Mouse (Mus musculus): ENCODE results near the gene Psg17. TPM values are rescaled to one million over a fixed set of nuclear protein-coding genes. Genes with fewer than 3 reads are reported as not detected.
"Not testable (repeated sequence)": the region's sequence is repeated elsewhere in the genome, so short reads cannot be mapped to it uniquely, and the experiment has no call there.

The Psg17 gene
- 0.09 TPM in 2 replicates for polyA plus RNA-seq (2012; rRNA removed)

DNA sequence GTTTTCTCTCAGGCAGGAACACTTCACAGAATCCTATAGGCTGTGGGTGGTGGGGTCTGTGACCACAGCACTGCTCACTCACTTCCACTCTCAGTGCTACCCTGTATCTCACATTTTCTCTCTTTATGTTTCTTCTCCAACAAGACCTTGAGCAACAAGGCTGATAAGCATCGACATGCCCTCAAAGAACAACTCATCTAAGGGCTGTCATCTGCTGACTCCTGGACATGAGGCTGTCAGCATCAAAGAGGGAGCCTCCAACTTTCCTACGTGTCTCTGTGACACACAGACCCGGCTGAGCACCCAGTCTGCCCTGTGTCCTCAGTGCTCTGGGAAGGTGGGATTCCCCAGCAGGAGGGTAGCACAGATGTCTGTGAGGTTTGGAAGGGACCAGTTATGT lies at the start of gene Psg17:
Psg17 (minus strand) TSS at position 101 of the 400 bp plus-strand sequence.
- Histone ChIP-seq H3K27ac (ENCODE audit: control insufficient read depth, insufficient read depth, low read length) (no peak within 1 kb of the TSS), H3K4me3 (ENCODE audit: control insufficient read depth, insufficient read depth, low read length) (no peak within 1 kb of the TSS), H3K36me3 (ENCODE audit: control insufficient read depth, insufficient read depth, low read length) (no peaks in the 10 kb centered on the region), H3K27me3 (ENCODE audit: control insufficient read depth, insufficient read depth, low read length) (no peaks in the 10 kb centered on the region), H3K4me1 (replicated peaks; ENCODE audit: control insufficient read depth, insufficient read depth, low read length) (no peaks in the 10 kb centered on the region)
- TF ChIP-seq CTCF (IDR thresholded peaks at IDR 0.05; ENCODE audit: borderline replicate concordance, control insufficient read depth, extremely low read depth, insufficient read depth, low read length, poor library complexity) = no peak
- TF ChIP-seq POLR2A (IDR thresholded peaks at IDR 0.05; ENCODE audit: control insufficient read depth, extremely low read depth, insufficient read depth, low read length, poor library complexity) = no peak
- WGBS = 65% methylated on average over 3 of the region's 3 CpGs
- no peak for DNase-seq

DNA sequence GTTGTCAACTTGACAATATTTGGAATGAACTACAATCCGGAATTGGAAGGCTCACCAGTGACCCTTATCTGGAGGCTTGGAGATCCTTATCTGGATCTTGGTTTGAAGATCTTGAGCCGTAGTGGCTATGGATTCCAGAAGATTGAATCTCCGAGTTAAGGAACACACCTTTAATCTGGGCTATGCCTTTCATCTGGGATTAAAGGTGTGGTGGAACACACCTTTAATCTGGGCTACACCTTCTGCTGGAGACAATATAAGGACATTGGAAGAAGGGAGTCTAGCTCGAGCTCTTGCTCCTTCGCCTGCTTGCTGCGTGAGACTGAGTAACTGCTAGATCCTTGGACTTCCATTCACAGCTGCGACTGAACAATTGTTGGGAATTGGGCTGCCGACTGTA lies 49.6 kb upstream of the Psg17 start, which contains the start of gene Pglyrp1:
Pglyrp1 (plus strand) TSS at position 301 of the 400 bp plus-strand sequence.
- H3K27ac ChIP-seq (ENCODE audit: control insufficient read depth, insufficient read depth, low read length); DNase-seq; H3K4me1 ChIP-seq (replicated peaks; ENCODE audit: control insufficient read depth, insufficient read depth, low read length); H3K36me3 ChIP-seq (ENCODE audit: control insufficient read depth, insufficient read depth, low read length); H3K4me3 ChIP-seq (ENCODE audit: control insufficient read depth, insufficient read depth, low read length); H3K27me3 ChIP-seq (ENCODE audit: control insufficient read depth, insufficient read depth, low read length): not testable (repeated sequence)
- 86% methylated on average over 1 of the region's 8 CpGs for WGBS

DNA sequence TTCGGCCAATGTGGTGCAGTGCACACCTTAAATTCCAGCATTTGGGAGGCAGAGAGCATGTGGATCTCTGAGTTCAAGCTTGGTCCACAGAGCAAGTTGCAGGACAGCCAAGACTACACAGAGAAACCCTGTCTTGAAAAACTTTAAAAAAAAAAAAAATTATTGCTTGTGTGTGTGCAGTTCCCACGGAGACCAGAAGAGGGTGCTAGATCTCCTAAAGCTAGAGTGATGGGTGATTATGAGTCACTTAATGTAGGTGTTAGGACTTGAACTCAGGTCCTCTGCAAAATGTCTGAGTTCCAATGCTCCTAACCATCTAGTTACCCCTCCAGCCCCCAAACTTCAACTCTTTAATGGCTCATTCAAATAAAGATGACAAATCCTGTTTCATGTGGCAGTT lies 47.1 kb upstream of the Psg17 start:
- TF ChIP-seq CTCF (IDR thresholded peaks at IDR 0.05; ENCODE audit: borderline replicate concordance, control insufficient read depth, extremely low read depth, insufficient read depth, low read length, poor library complexity) = no peak
- TF ChIP-seq POLR2A (IDR thresholded peaks at IDR 0.05; ENCODE audit: control insufficient read depth, extremely low read depth, insufficient read depth, low read length, poor library complexity) = no peak
- Histone ChIP-seq H3K4me1 (replicated peaks; ENCODE audit: control insufficient read depth, insufficient read depth, low read length) (no peaks in the 10 kb centered on the region), H3K36me3 (ENCODE audit: control insufficient read depth, insufficient read depth, low read length) (no peaks in the 10 kb centered on the region), H3K27me3 (ENCODE audit: control insufficient read depth, insufficient read depth, low read length) (no peaks in the 10 kb centered on the region), H3K4me3 (ENCODE audit: control insufficient read depth, insufficient read depth, low read length) (no peak overlapping the region), H3K27ac (ENCODE audit: control insufficient read depth, insufficient read depth, low read length) (no peak overlapping the region)
- DNase-seq = no peak
- 92% methylated on average over 2 of the region's 2 CpGs for WGBS

GRCm38 (mm10) chr7:18862801-18863200 lies 41.4 kb upstream of the Psg17 start:
- no peak for DNase-seq
- Histone ChIP-seq H3K4me3 (ENCODE audit: control insufficient read depth, insufficient read depth, low read length) (no peak overlapping the region), H3K36me3 (ENCODE audit: control insufficient read depth, insufficient read depth, low read length) (no peaks in the 10 kb centered on the region), H3K27ac (ENCODE audit: control insufficient read depth, insufficient read depth, low read length) (no peak overlapping the region), H3K4me1 (replicated peaks; ENCODE audit: control insufficient read depth, insufficient read depth, low read length) (no peaks in the 10 kb centered on the region; the same call in 1 of the 2 replicates), H3K27me3 (ENCODE audit: control insufficient read depth, insufficient read depth, low read length) (no peaks in the 10 kb centered on the region)
- 92% methylated on average over 6 of the region's 6 CpGs for WGBS
- TF ChIP-seq CTCF (IDR thresholded peaks at IDR 0.05; ENCODE audit: borderline replicate concordance, control insufficient read depth, extremely low read depth, insufficient read depth, low read length, poor library complexity) (no peak), POLR2A (IDR thresholded peaks at IDR 0.05; ENCODE audit: control insufficient read depth, extremely low read depth, insufficient read depth, low read length, poor library complexity) (no peak)

DNA sequence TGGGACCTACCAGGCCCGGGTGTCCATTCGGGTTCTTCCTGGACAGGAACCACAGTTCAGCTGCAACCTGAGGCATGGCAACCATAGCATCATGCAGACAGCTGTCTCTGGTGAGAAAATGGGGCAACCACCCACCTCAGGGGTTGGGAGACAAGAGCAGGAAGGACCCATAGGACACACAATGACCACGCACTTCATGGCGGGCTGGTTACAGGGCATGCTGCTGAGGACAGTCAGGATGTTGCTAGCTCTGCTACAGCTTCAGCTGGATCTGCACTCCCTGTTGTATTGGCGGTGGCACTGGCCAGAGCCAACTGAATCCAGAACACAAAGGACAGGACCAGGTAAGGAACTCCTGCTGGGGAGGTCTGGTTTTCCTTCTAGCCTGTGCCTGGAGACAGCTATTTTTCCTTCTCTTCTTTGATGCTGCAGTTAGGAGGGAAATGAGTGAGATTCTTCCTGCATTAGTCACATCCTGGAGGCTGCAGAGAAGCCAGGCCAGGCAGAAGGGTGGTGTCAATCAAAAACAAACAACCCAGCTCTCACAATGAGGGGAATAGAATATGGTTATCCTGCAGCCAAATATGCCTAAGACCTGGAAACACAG lies 37.0 kb upstream of the Psg17 start:
- TF ChIP-seq CTCF (IDR thresholded peaks at IDR 0.05; ENCODE audit: borderline replicate concordance, control insufficient read depth, extremely low read depth, insufficient read depth, low read length, poor library complexity) (no peak), POLR2A (IDR thresholded peaks at IDR 0.05; ENCODE audit: control insufficient read depth, extremely low read depth, insufficient read depth, low read length, poor library complexity) (no peak)
- DNase-seq = no peak
- no peaks in the 10 kb centered on the region for H3K36me3 ChIP-seq (ENCODE audit: control insufficient read depth, insufficient read depth, low read length)
- no peaks in the 10 kb centered on the region for H3K27me3 ChIP-seq (ENCODE audit: control insufficient read depth, insufficient read depth, low read length)
- H3K4me1 ChIP-seq (replicated peaks; ENCODE audit: control insufficient read depth, insufficient read depth, low read length) = no peaks in the 10 kb centered on the region; the same call in 1 of the 2 replicates
- no peak overlapping the region for H3K27ac ChIP-seq (ENCODE audit: control insufficient read depth, insufficient read depth, low read length)
- 75% methylated on average over 5 of the region's 5 CpGs for WGBS
- no peak overlapping the region for H3K4me3 ChIP-seq (ENCODE audit: control insufficient read depth, insufficient read depth, low read length)

DNA sequence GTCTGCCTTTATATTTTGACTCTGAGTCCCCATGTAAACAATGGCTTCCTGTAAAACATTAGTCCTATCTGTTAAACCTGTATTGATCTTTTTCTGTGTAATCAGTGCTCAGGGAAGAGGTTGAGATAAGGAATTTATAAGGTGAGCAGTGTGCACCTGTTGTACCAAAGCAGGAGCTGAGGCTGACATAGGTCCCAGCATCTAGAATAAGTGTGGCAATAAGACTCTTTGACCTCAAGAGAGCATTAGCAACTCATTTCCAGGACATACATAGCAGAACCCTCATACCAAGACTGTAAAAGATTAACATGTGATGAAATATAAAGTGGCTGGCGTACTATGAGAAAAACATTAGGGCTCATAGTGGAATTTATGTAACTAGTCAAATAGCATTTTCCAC lies 27.0 kb upstream of the Psg17 start:
- H3K4me1 ChIP-seq (replicated peaks; ENCODE audit: control insufficient read depth, insufficient read depth, low read length) = no peaks in the 10 kb centered on the region
- no peaks in the 10 kb centered on the region for H3K36me3 ChIP-seq (ENCODE audit: control insufficient read depth, insufficient read depth, low read length)
- H3K4me3 ChIP-seq (ENCODE audit: control insufficient read depth, insufficient read depth, low read length) = no peak overlapping the region
- H3K27ac ChIP-seq (ENCODE audit: control insufficient read depth, insufficient read depth, low read length) = no peak overlapping the region
- H3K27me3 ChIP-seq (ENCODE audit: control insufficient read depth, insufficient read depth, low read length) = no peaks in the 10 kb centered on the region; the same call in 1 of the 2 replicates
- TF ChIP-seq CTCF (IDR thresholded peaks at IDR 0.05; ENCODE audit: borderline replicate concordance, control insufficient read depth, extremely low read depth, insufficient read depth, low read length, poor library complexity) (no peak), POLR2A (IDR thresholded peaks at IDR 0.05; ENCODE audit: control insufficient read depth, extremely low read depth, insufficient read depth, low read length, poor library complexity) (no peak)
- 92% methylated on average over 1 of the region's 1 CpGs for WGBS
- DNase-seq = no peak

DNA sequence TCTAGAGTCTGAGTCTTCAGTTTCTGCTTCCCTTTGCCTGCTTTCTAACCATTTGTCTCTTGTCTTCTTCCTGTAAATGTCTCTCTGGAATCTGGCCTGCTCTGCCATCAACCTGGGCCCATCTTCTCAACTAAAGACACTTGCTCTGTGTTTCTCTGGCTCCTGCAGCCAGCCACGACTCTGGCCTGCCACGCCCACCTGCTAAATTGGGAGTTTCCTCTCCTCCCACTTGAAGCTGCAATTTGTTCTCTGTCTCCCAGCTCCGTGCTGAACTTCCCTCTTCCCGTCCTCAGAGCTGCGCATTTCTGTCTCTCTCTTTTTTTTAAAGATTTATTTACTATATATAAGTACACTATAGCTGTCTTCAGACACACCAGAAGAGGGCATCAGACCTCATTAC lies 23.4 kb upstream of the Psg17 start:
- Histone ChIP-seq H3K4me1 (replicated peaks; ENCODE audit: control insufficient read depth, insufficient read depth, low read length) (peaks cover 10% of the 10 kb centered on the region), H3K36me3 (ENCODE audit: control insufficient read depth, insufficient read depth, low read length) (no peaks in the 10 kb centered on the region), H3K27ac (ENCODE audit: control insufficient read depth, insufficient read depth, low read length) (no peak overlapping the region), H3K4me3 (ENCODE audit: control insufficient read depth, insufficient read depth, low read length) (no peak overlapping the region), H3K27me3 (ENCODE audit: control insufficient read depth, insufficient read depth, low read length) (no peaks in the 10 kb centered on the region; the same call in 1 of the 2 replicates)
- 40% methylated on average over 5 of the region's 5 CpGs for WGBS
- TF ChIP-seq CTCF (IDR thresholded peaks at IDR 0.05; ENCODE audit: borderline replicate concordance, control insufficient read depth, extremely low read depth, insufficient read depth, low read length, poor library complexity) (no peak), POLR2A (IDR thresholded peaks at IDR 0.05; ENCODE audit: control insufficient read depth, extremely low read depth, insufficient read depth, low read length, poor library complexity) (no peak)
- DNase-seq = no peak

Data from thymus, adult 2 months (tissue).